Mouse (Mus musculus): Measurements from ENCODE around the gene Tnfrsf12a. TPM values are rescaled to one million over a fixed set of nuclear protein-coding genes. Genes with fewer than 3 reads are reported as not detected.
A peak's percentile ranks its signal among the peaks of the same experiment; 100 is the strongest.

Tnfrsf12a gene
- polyA plus RNA-seq, 1 experiment from 2014 or later = 4.3 TPM

- Histone ChIP-seq H3K36me3 (ENCODE audit: control insufficient read depth, insufficient read depth, low read length) (no peaks in the 10 kb centered on the region), H3K4me3 (ENCODE audit: low read depth, low read length) (peak within 1 kb of the TSS; percentile 21), H3K9me3 (ENCODE audit: control insufficient read depth, low read length) (no peaks in the 10 kb centered on the region), H3K9ac (ENCODE audit: low read length) (no peak within 1 kb of the TSS), H3K4me2 (ENCODE audit: low read depth, severe bottlenecking) (peak within 1 kb of the TSS; percentile 36), H3K4me1 (ENCODE audit: control insufficient read depth, insufficient read depth, low read length) (peaks cover 20% of the 10 kb centered on the region), H3K27ac (replicated peaks; ENCODE audit: low read depth, low read length) (no peak within 1 kb of the TSS), H3K27me3 (ENCODE audit: control insufficient read depth, insufficient read depth, low read length) (peaks cover 41% of the 10 kb centered on the region)
- DNase-seq (ENCODE audit: low spot score) (peak; percentile 40), ATAC-seq (ENCODE audit: insufficient number of reproducible peaks, low FRiP score, low TSS enrichment, low read depth) (peak; percentile 81)
- 14% methylated on average over 15 of the region's 15 CpGs for WGBS
Observed at GRCm38 (mm10) chr17:23683856-23684672, 6.8 kb upstream of the Tnfrsf12a start, which contains the start of gene Cldn9. Gene Cldn9 (minus strand): TSS chr17:23684026.

GRCm38 (mm10) chr17:23683226-23683625, 6.0 kb upstream of the Tnfrsf12a start:
- Histone ChIP-seq H3K9ac (ENCODE audit: low read length) (no peak overlapping the region), H3K27ac (replicated peaks; ENCODE audit: low read depth, low read length) (no peak overlapping the region), H3K27me3 (ENCODE audit: control insufficient read depth, insufficient read depth, low read length) (peaks cover 49% of the 10 kb centered on the region), H3K4me2 (ENCODE audit: low read depth, severe bottlenecking) (peak overlapping the region; percentile 36), H3K4me1 (ENCODE audit: control insufficient read depth, insufficient read depth, low read length) (peaks cover 20% of the 10 kb centered on the region), H3K36me3 (ENCODE audit: control insufficient read depth, insufficient read depth, low read length) (no peaks in the 10 kb centered on the region), H3K4me3 (ENCODE audit: low read depth, low read length) (peak overlapping the region; percentile 21), H3K9me3 (ENCODE audit: control insufficient read depth, low read length) (no peaks in the 10 kb centered on the region)
- 18% methylated on average over 15 of the region's 15 CpGs for WGBS
- DNase-seq (ENCODE audit: low spot score) = peak; percentile 28
- ATAC-seq (ENCODE audit: insufficient number of reproducible peaks, low FRiP score, low TSS enrichment, low read depth) = 0 out of 2 replicates have a peak, but pooled peaks have one; percentile 3

- Histone ChIP-seq H3K27ac (replicated peaks; ENCODE audit: low read depth, low read length) (no peak overlapping the region), H3K9ac (ENCODE audit: low read length) (no peak overlapping the region), H3K36me3 (ENCODE audit: control insufficient read depth, insufficient read depth, low read length) (no peaks in the 10 kb centered on the region), H3K27me3 (ENCODE audit: control insufficient read depth, insufficient read depth, low read length) (peaks cover 49% of the 10 kb centered on the region), H3K4me1 (ENCODE audit: control insufficient read depth, insufficient read depth, low read length) (peaks cover 22% of the 10 kb centered on the region), H3K9me3 (ENCODE audit: control insufficient read depth, low read length) (no peaks in the 10 kb centered on the region), H3K4me2 (ENCODE audit: low read depth, severe bottlenecking) (peak overlapping the region; percentile 36; the same call in 1 of the 2 replicates), H3K4me3 (ENCODE audit: low read depth, low read length) (0 out of 2 replicates have a peak overlapping the region, but pooled peaks have one; percentile 21)
- no peak for ATAC-seq (ENCODE audit: insufficient number of reproducible peaks, low FRiP score, low TSS enrichment, low read depth)
- no peak for DNase-seq (ENCODE audit: low spot score)
- WGBS = 63% methylated on average over 3 of the region's 3 CpGs
Observed at GRCm38 (mm10) chr17:23682530-23682929, 5.3 kb upstream of the Tnfrsf12a start.

GRCm38 (mm10) chr17:23682092-23682491, 4.8 kb upstream of the Tnfrsf12a start:
- WGBS = 55% methylated on average over 4 of the region's 4 CpGs
- peaks cover 25% of the 10 kb centered on the region for H3K4me1 ChIP-seq (ENCODE audit: control insufficient read depth, insufficient read depth, low read length)
- H3K4me3 ChIP-seq (ENCODE audit: low read depth, low read length) = no peak overlapping the region
- no peaks in the 10 kb centered on the region for H3K9me3 ChIP-seq (ENCODE audit: control insufficient read depth, low read length)
- no peak overlapping the region for H3K27ac ChIP-seq (replicated peaks; ENCODE audit: low read depth, low read length)
- peaks cover 49% of the 10 kb centered on the region for H3K27me3 ChIP-seq (ENCODE audit: control insufficient read depth, insufficient read depth, low read length)
- DNase-seq (ENCODE audit: low spot score) (no peak), ATAC-seq (ENCODE audit: insufficient number of reproducible peaks, low FRiP score, low TSS enrichment, low read depth) (no peak)
- no peaks in the 10 kb centered on the region for H3K36me3 ChIP-seq (ENCODE audit: control insufficient read depth, insufficient read depth, low read length)
- no peak overlapping the region for H3K4me2 ChIP-seq (ENCODE audit: low read depth, severe bottlenecking)
- no peak overlapping the region for H3K9ac ChIP-seq (ENCODE audit: low read length)

GRCm38 (mm10) chr17:23681086-23681485, 3.8 kb upstream of the Tnfrsf12a start:
- H3K27ac ChIP-seq (replicated peaks; ENCODE audit: low read depth, low read length) = no peak overlapping the region
- 65% methylated on average over 10 of the region's 10 CpGs for WGBS
- no peak for ATAC-seq (ENCODE audit: insufficient number of reproducible peaks, low FRiP score, low TSS enrichment, low read depth)
- peaks cover 57% of the 10 kb centered on the region for H3K27me3 ChIP-seq (ENCODE audit: control insufficient read depth, insufficient read depth, low read length)
- H3K4me3 ChIP-seq (ENCODE audit: low read depth, low read length) = no peak overlapping the region
- no peak overlapping the region for H3K4me2 ChIP-seq (ENCODE audit: low read depth, severe bottlenecking)
- no peaks in the 10 kb centered on the region for H3K9me3 ChIP-seq (ENCODE audit: control insufficient read depth, low read length)
- no peak overlapping the region for H3K9ac ChIP-seq (ENCODE audit: low read length)
- DNase-seq (ENCODE audit: low spot score) = no peak
- no peaks in the 10 kb centered on the region for H3K36me3 ChIP-seq (ENCODE audit: control insufficient read depth, insufficient read depth, low read length)
- peaks cover 31% of the 10 kb centered on the region for H3K4me1 ChIP-seq (ENCODE audit: control insufficient read depth, insufficient read depth, low read length)

GRCm38 (mm10) chr17:23680336-23680735, 3.1 kb upstream of the Tnfrsf12a start:
- Histone ChIP-seq H3K27me3 (ENCODE audit: control insufficient read depth, insufficient read depth, low read length) (peaks cover 63% of the 10 kb centered on the region), H3K4me3 (ENCODE audit: low read depth, low read length) (no peak overlapping the region), H3K4me1 (ENCODE audit: control insufficient read depth, insufficient read depth, low read length) (peaks cover 37% of the 10 kb centered on the region), H3K9me3 (ENCODE audit: control insufficient read depth, low read length) (no peaks in the 10 kb centered on the region), H3K4me2 (ENCODE audit: low read depth, severe bottlenecking) (peak overlapping the region; percentile 41; the same call in 1 of the 2 replicates), H3K36me3 (ENCODE audit: control insufficient read depth, insufficient read depth, low read length) (no peaks in the 10 kb centered on the region), H3K27ac (replicated peaks; ENCODE audit: low read depth, low read length) (no peak overlapping the region), H3K9ac (ENCODE audit: low read length) (no peak overlapping the region)
- DNase-seq (ENCODE audit: low spot score) (no peak), ATAC-seq (ENCODE audit: insufficient number of reproducible peaks, low FRiP score, low TSS enrichment, low read depth) (no peak)
- WGBS = 70% methylated on average over 9 of the region's 9 CpGs

GRCm38 (mm10) chr17:23679127-23679835, 2.0 kb upstream of the Tnfrsf12a start, which contains the start of gene Cldn6:
Gene Cldn6 (plus strand): TSS chr17:23679249.
- ATAC-seq (ENCODE audit: insufficient number of reproducible peaks, low FRiP score, low TSS enrichment, low read depth) = no peak
- no peaks in the 10 kb centered on the region for H3K36me3 ChIP-seq (ENCODE audit: control insufficient read depth, insufficient read depth, low read length)

GRCm38 (mm10) chr17:23676473-23677031, 716 bp downstream of the Tnfrsf12a start:
- no peaks in the 10 kb centered on the region for H3K9me3 ChIP-seq (ENCODE audit: control insufficient read depth, low read length)
- H3K36me3 ChIP-seq (ENCODE audit: control insufficient read depth, insufficient read depth, low read length) = no peaks in the 10 kb centered on the region
- no peak overlapping the region; the same call in 1 of the 2 replicates for H3K9ac ChIP-seq (ENCODE audit: low read length)
- ATAC-seq (ENCODE audit: insufficient number of reproducible peaks, low FRiP score, low TSS enrichment, low read depth) = no peak
- WGBS = 1% methylated on average over 36 of the region's 37 CpGs
- peaks cover 48% of the 10 kb centered on the region for H3K27me3 ChIP-seq (ENCODE audit: control insufficient read depth, insufficient read depth, low read length)
- peak; percentile 52 for DNase-seq (ENCODE audit: low spot score)
- H3K4me1 ChIP-seq (ENCODE audit: control insufficient read depth, insufficient read depth, low read length) = peaks cover 29% of the 10 kb centered on the region
- H3K4me2 ChIP-seq (ENCODE audit: low read depth, severe bottlenecking) = peak overlapping the region; percentile 70
- peak overlapping the region; percentile 39 for H3K4me3 ChIP-seq (ENCODE audit: low read depth, low read length)
- no peak overlapping the region for H3K27ac ChIP-seq (replicated peaks; ENCODE audit: low read depth, low read length)

More at GRCm38 (mm10) chr17:23679127-23679835, 2.0 kb upstream of the Tnfrsf12a start, which contains the start of gene Cldn6:
- 3% methylated on average over 36 of the region's 38 CpGs for WGBS
- H3K27ac ChIP-seq (replicated peaks; ENCODE audit: low read depth, low read length) = no peak within 1 kb of the TSS
- DNase-seq (ENCODE audit: low spot score) = peak; percentile 29
- peaks cover 64% of the 10 kb centered on the region for H3K27me3 ChIP-seq (ENCODE audit: control insufficient read depth, insufficient read depth, low read length)
- peaks cover 38% of the 10 kb centered on the region for H3K4me1 ChIP-seq (ENCODE audit: control insufficient read depth, insufficient read depth, low read length)
- H3K4me3 ChIP-seq (ENCODE audit: low read depth, low read length) = peak within 1 kb of the TSS; percentile 23
- H3K9me3 ChIP-seq (ENCODE audit: control insufficient read depth, low read length) = no peaks in the 10 kb centered on the region
- no peak within 1 kb of the TSS for H3K9ac ChIP-seq (ENCODE audit: low read length)
- H3K4me2 ChIP-seq (ENCODE audit: low read depth, severe bottlenecking) = peak within 1 kb of the TSS; percentile 41

Data from limb, embryonic 11.5 days (tissue).